Mouse (Mus musculus): ENCODE measurements around the gene D330045A20Rik.
"Not testable (repeated sequence)": the region's sequence is repeated elsewhere in the genome, so short reads cannot be mapped to it uniquely, and the experiment has no call there.

D330045A20Rik gene

GRCm38 (mm10) chrX:139578649-139579278 is 98.6 kb downstream of the D330045A20Rik start:
- no peak for DNase-seq

GRCm38 (mm10) chrX:139583616-139584015 is 103.4 kb downstream of the D330045A20Rik start:
- DNase-seq: no peak

DNA sequence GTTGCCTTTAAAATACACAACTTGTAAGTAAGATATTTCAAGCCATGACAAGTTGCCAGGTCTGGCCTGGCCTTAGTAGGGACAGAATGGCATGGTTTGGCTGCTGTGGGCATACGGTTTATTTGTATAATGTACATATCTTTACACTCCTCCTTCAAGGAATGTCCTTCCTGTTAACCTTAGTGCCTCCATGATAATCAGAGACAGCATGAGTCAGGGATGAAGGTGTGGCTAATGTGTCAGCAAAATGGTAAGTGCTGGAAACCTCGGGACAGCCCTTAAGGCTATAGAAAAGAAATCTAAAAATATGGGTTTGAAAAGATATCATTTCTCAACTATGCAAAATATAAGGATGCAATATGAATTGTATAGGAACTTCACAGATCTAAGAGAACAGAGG is 106.5 kb downstream of the D330045A20Rik start:
- not testable (repeated sequence) for DNase-seq

- no peak for DNase-seq
Observed at GRCm38 (mm10) chrX:139596404-139596803, 116.2 kb downstream of the D330045A20Rik start.
